Mouse (Mus musculus) testis, postnatal 14 days (tissue): ENCODE results near the gene Mansc1.

Source experiments
- DNase-seq: peaks from one replicate; pipeline ENCODE4 v3.0.0; 2021; ENCODE audit warnings: low spot score

The Mansc1 gene

GRCm38 (mm10) chr6:134639210-134639609 is 6.9 kb upstream of the Mansc1 start, which contains the start of gene Borcs5:
Gene Borcs5 (plus strand): TSS chr6:134639510.
- no peak for DNase-seq

GRCm38 (mm10) chr6:134636476-134636875 is 4.2 kb upstream of the Mansc1 start:
- no peak for DNase-seq

GRCm38 (mm10) chr6:134633553-134633952 is 1.3 kb upstream of the Mansc1 start:
- no peak for DNase-seq

- DNase-seq = no peak
Observed at GRCm38 (mm10) chr6:134632756-134633155, 468 bp upstream of the Mansc1 start.

GRCm38 (mm10) chr6:134630447-134630846 is 1.8 kb downstream of the Mansc1 start:
- DNase-seq = no peak

- DNase-seq = no peak
Observed at GRCm38 (mm10) chr6:134626564-134626963, 5.7 kb downstream of the Mansc1 start.

- DNase-seq = no peak
Observed at GRCm38 (mm10) chr6:134625431-134625830, 6.9 kb downstream of the Mansc1 start.

GRCm38 (mm10) chr6:134621552-134621949 is 10.7 kb downstream of the Mansc1 start:
- no peak for DNase-seq

- peak; percentile 27 for DNase-seq
Observed at GRCm38 (mm10) chr6:134620846-134621551, 11.3 kb downstream of the Mansc1 start.

- no peak for DNase-seq
Observed at GRCm38 (mm10) chr6:134620129-134620528, 12.2 kb downstream of the Mansc1 start.

- no peak for DNase-seq
Observed at GRCm38 (mm10) chr6:134617589-134617988, 14.7 kb downstream of the Mansc1 start.

GRCm38 (mm10) chr6:134614723-134615648 is 17.3 kb downstream of the Mansc1 start:
- DNase-seq = peak; percentile 73

GRCm38 (mm10) chr6:134614322-134614721 is 18.0 kb downstream of the Mansc1 start:
- DNase-seq = no peak

GRCm38 (mm10) chr6:134611896-134612295 is 20.4 kb downstream of the Mansc1 start:
- no peak for DNase-seq

GRCm38 (mm10) chr6:134610380-134610779 is 21.9 kb downstream of the Mansc1 start:
- DNase-seq = no peak

GRCm38 (mm10) chr6:134606949-134607746 is 25.1 kb downstream of the Mansc1 start:
- DNase-seq = no peak

GRCm38 (mm10) chr6:134606540-134606939 is 25.7 kb downstream of the Mansc1 start:
- DNase-seq = no peak

GRCm38 (mm10) chr6:134605196-134605595 is 27.1 kb downstream of the Mansc1 start:
- no peak for DNase-seq

- DNase-seq = no peak
Observed at GRCm38 (mm10) chr6:134602371-134603003, 29.8 kb downstream of the Mansc1 start.

GRCm38 (mm10) chr6:134601766-134602165 is 30.5 kb downstream of the Mansc1 start:
- DNase-seq = no peak

- DNase-seq = peak; percentile 55
Observed at GRCm38 (mm10) chr6:134601130-134601529, 31.2 kb downstream of the Mansc1 start.

- DNase-seq = no peak
Observed at GRCm38 (mm10) chr6:134599239-134599638, 33.0 kb downstream of the Mansc1 start.
